Mouse (Mus musculus) forebrain, embryonic 11.5 days (tissue): ENCODE data around the gene Rin2. TPM values are rescaled to one million over a fixed set of nuclear protein-coding genes. Genes with fewer than 3 reads are reported as not detected.

Source experiments
- ATAC-seq: fragments of 200-750 bp; cut with Nextera tagmentation; replicated peaks from 2 replicates; pipeline ENCODE4 v1.8.0; 2017; ENCODE audit warnings: moderate TSS enrichment; ENCODE audit not compliant: low FRiP score
- DNase-seq: peaks from one replicate; pipeline ENCODE4 v3.0.0-alpha.2; 2017; ENCODE audit warnings: low spot score
- H3K27ac ChIP-seq: fragments of 300-500 bp; sonication (generic); 2 replicates; pipeline ENCODE4 v1.5.1; 2014; ENCODE audit warnings: low read depth, low read length
- H3K27me3 ChIP-seq: fragments of 300-500 bp; sonication (generic); 2 replicates; pipeline ENCODE4 v1.6.1; 2014; ENCODE audit warnings: mild to moderate bottlenecking, low read length, mixed read lengths; ENCODE audit not compliant: control insufficient read depth, insufficient read depth
- H3K36me3 ChIP-seq: fragments of 300-500 bp; sonication (generic); 2 replicates; pipeline ENCODE4 v1.6.1; 2014; ENCODE audit warnings: mild to moderate bottlenecking, low read length, moderate library complexity, mixed read lengths; ENCODE audit not compliant: control insufficient read depth, insufficient read depth
- H3K4me1 ChIP-seq: fragments of 300-500 bp; sonication (generic); replicated peaks from 2 replicates; pipeline ENCODE4 v1.6.1; 2014; ENCODE audit warnings: low read length, mixed read lengths; ENCODE audit not compliant: control insufficient read depth, insufficient read depth
- H3K4me2 ChIP-seq: fragments of 300-500 bp; sonication (generic); 2 replicates; pipeline ENCODE4 v1.6.1; 2014; ENCODE audit warnings: low read depth, mild to moderate bottlenecking, low read length, moderate library complexity, mixed read lengths; ENCODE audit not compliant: severe bottlenecking
- H3K4me3 ChIP-seq: fragments of 300-500 bp; sonication (generic); 2 replicates; pipeline ENCODE4 v1.5.1; 2014; ENCODE audit warnings: low read depth, low read length
- H3K9ac ChIP-seq: fragments of 300-500 bp; sonication (generic); 2 replicates; pipeline ENCODE4 v1.6.1; 2014; ENCODE audit warnings: low read length
- H3K9me3 ChIP-seq: fragments of 300-500 bp; sonication (generic); 2 replicates; pipeline ENCODE4 v1.6.1; 2016; ENCODE audit warnings: low read length, mixed read lengths; ENCODE audit not compliant: control insufficient read depth
- WGBS: fragments of 180-500 bp; shearing (Covaris S2); extraction: QIAGEN DNeasy Blood & Tissue Kit; methylation state at CpG from one replicate; pipeline ENCODE4 v1.1.7; 2014; 5-methylcytosine and 5-hydroxymethylcytosine counted together
- polyA plus RNA-seq: library from polyadenylated mRNA; unstranded; fragments of >200 nt; fragmentation: Nextera tagmentation; extraction: Ambion mirVana; gene quantifications from 2 replicates; pipeline ENCODE4 v1.2.1, GENCODE M21; 2014

The Rin2 gene
- polyA plus RNA-seq, 1 experiment from 2014 or later, result 12.4 TPM

GRCm38 (mm10) chr2:145661242-145661641, 13.8 kb upstream of the Rin2 start:
- H3K4me3 ChIP-seq, result no peak overlapping the region
- ATAC-seq, result no peak
- H3K36me3 ChIP-seq, result no peaks in the 10 kb centered on the region
- no peaks in the 10 kb centered on the region for H3K4me1 ChIP-seq
- no peak overlapping the region for H3K27ac ChIP-seq
- 79% methylated on average over 5 of the region's 7 CpGs for WGBS
- H3K4me2 ChIP-seq, result no peak overlapping the region
- no peak overlapping the region for H3K9ac ChIP-seq
- H3K9me3 ChIP-seq, result no peaks in the 10 kb centered on the region
- DNase-seq, result no peak
- no peaks in the 10 kb centered on the region for H3K27me3 ChIP-seq

GRCm38 (mm10) chr2:145663899-145664298, 11.1 kb upstream of the Rin2 start:
- peak; percentile 17 for DNase-seq
- Histone ChIP-seq H3K27me3 (no peaks in the 10 kb centered on the region), H3K9ac (no peak overlapping the region), H3K4me2 (no peak overlapping the region), H3K36me3 (no peaks in the 10 kb centered on the region), H3K27ac (no peak overlapping the region), H3K4me3 (no peak overlapping the region), H3K4me1 (no peaks in the 10 kb centered on the region), H3K9me3 (no peaks in the 10 kb centered on the region)
- no peak for ATAC-seq
- 81% methylated on average over 7 of the region's 7 CpGs for WGBS

GRCm38 (mm10) chr2:145664311-145664710, 10.7 kb upstream of the Rin2 start:
- Histone ChIP-seq H3K4me2 (no peak overlapping the region), H3K9me3 (no peaks in the 10 kb centered on the region), H3K27ac (no peak overlapping the region), H3K27me3 (no peaks in the 10 kb centered on the region), H3K9ac (no peak overlapping the region), H3K4me3 (no peak overlapping the region), H3K4me1 (no peaks in the 10 kb centered on the region), H3K36me3 (no peaks in the 10 kb centered on the region)
- DNase-seq (peak; percentile 17), ATAC-seq (no peak)
- WGBS, result 86% methylated on average over 2 of the region's 2 CpGs

GRCm38 (mm10) chr2:145668135-145668534, 6.9 kb upstream of the Rin2 start:
- H3K4me3 ChIP-seq, result no peak overlapping the region
- no peak overlapping the region for H3K27ac ChIP-seq
- DNase-seq (no peak), ATAC-seq (no peak)
- H3K9me3 ChIP-seq, result no peaks in the 10 kb centered on the region
- H3K9ac ChIP-seq, result no peak overlapping the region
- WGBS, result 81% methylated on average over 4 of the region's 4 CpGs
- no peaks in the 10 kb centered on the region for H3K27me3 ChIP-seq
- no peak overlapping the region for H3K4me2 ChIP-seq
- H3K36me3 ChIP-seq, result no peaks in the 10 kb centered on the region
- no peaks in the 10 kb centered on the region for H3K4me1 ChIP-seq

- Histone ChIP-seq H3K9ac (no peak overlapping the region), H3K4me3 (no peak overlapping the region), H3K9me3 (no peaks in the 10 kb centered on the region), H3K27me3 (no peaks in the 10 kb centered on the region), H3K4me1 (no peaks in the 10 kb centered on the region; the same call in 1 of the 2 replicates), H3K27ac (no peak overlapping the region), H3K36me3 (no peaks in the 10 kb centered on the region), H3K4me2 (no peak overlapping the region)
- DNase-seq, result no peak
- WGBS, result 88% methylated on average over 4 of the region's 4 CpGs
- ATAC-seq, result no peak
Measured at GRCm38 (mm10) chr2:145670131-145670530, 4.9 kb upstream of the Rin2 start.

GRCm38 (mm10) chr2:145674496-145675141, 396 bp upstream of the Rin2 start:
- WGBS, result 5% methylated on average over 23 of the region's 23 CpGs
- Histone ChIP-seq H3K9me3 (no peaks in the 10 kb centered on the region), H3K4me2 (peak overlapping the region; percentile 94), H3K27me3 (0 out of 2 replicates have a peak, but pooled peaks cover 2% of the 10 kb centered on the region), H3K4me1 (no peaks in the 10 kb centered on the region; the same call in 1 of the 2 replicates), H3K9ac (peak overlapping the region; percentile 83), H3K36me3 (no peaks in the 10 kb centered on the region), H3K27ac (no peak overlapping the region), H3K4me3 (peak overlapping the region; percentile 60)
- DNase-seq (peak; percentile 61), ATAC-seq (peak; percentile 59)

- Histone ChIP-seq H3K4me3 (peak overlapping the region; percentile 60), H3K27ac (no peak overlapping the region), H3K36me3 (no peaks in the 10 kb centered on the region), H3K4me2 (peak overlapping the region; percentile 94), H3K9ac (peak overlapping the region; percentile 83), H3K4me1 (no peaks in the 10 kb centered on the region; the same call in 1 of the 2 replicates), H3K9me3 (no peaks in the 10 kb centered on the region), H3K27me3 (0 out of 2 replicates have a peak, but pooled peaks cover 2% of the 10 kb centered on the region)
- WGBS, result 9% methylated on average over 27 of the region's 27 CpGs
- ATAC-seq (peak; percentile 47; the same call in 1 of the 2 replicates), DNase-seq (peak; percentile 64)
Measured at GRCm38 (mm10) chr2:145675756-145676543, 935 bp downstream of the Rin2 start.

GRCm38 (mm10) chr2:145676544-145676925, 1.5 kb downstream of the Rin2 start:
- no peaks in the 10 kb centered on the region; the same call in 1 of the 2 replicates for H3K4me1 ChIP-seq
- ATAC-seq (no peak), DNase-seq (no peak)
- no peak overlapping the region for H3K4me3 ChIP-seq
- no peak overlapping the region for H3K27ac ChIP-seq
- no peak overlapping the region for H3K4me2 ChIP-seq
- no peak overlapping the region for H3K9ac ChIP-seq
- H3K36me3 ChIP-seq, result no peaks in the 10 kb centered on the region
- H3K9me3 ChIP-seq, result no peaks in the 10 kb centered on the region
- 0 out of 2 replicates have a peak, but pooled peaks cover 2% of the 10 kb centered on the region for H3K27me3 ChIP-seq
- WGBS, result 80% methylated on average over 3 of the region's 3 CpGs
